Mouse (Mus musculus): ENCODE measurements at regions not wholly inside any gene's neighbourhood (a gene's known extent, or its start where the extent isn't known, plus 50 kb on each side); places are given as distances from the start of the nearest gene placed in this dataset.

GRCm38 (mm10) chr7:69812301-69812700 lies 554.2 kb downstream of the Nr2f2 start:
- TF ChIP-seq CTCF (IDR thresholded peaks at IDR 0.05; ENCODE audit: borderline replicate concordance, extremely low read depth, insufficient read depth, insufficient read length) (no peak), POLR2A (IDR thresholded peaks at IDR 0.05; ENCODE audit: borderline replicate concordance, extremely low read depth, insufficient read depth, insufficient read length, poor library complexity, severe bottlenecking) (no peak)
